Mouse (Mus musculus): ENCODE measurements around the gene Rgs9. TPM values are rescaled to one million over a fixed set of nuclear protein-coding genes. Genes with fewer than 3 reads are reported as not detected.

Gene Rgs9
- polyA plus RNA-seq, 1 experiment = 1.2 TPM

- Histone ChIP-seq H3K27me3 (ENCODE audit: control insufficient read depth, insufficient read depth, low read length) (no peaks in the 10 kb centered on the region), H3K4me3 (ENCODE audit: control insufficient read depth, insufficient read depth, low read length) (no peak overlapping the region), H3K4me1 (replicated peaks; ENCODE audit: control insufficient read depth, insufficient read depth, low read length) (no peaks in the 10 kb centered on the region), H3K27ac (ENCODE audit: control insufficient read depth, insufficient read depth, low read length) (no peak overlapping the region), H3K36me3 (ENCODE audit: control insufficient read depth, insufficient read depth, low read length) (no peaks in the 10 kb centered on the region)
- no peak for TF ChIP-seq CTCF (IDR thresholded peaks at IDR 0.05; ENCODE audit: borderline replicate concordance, control insufficient read depth, extremely low read depth, insufficient read depth, low read length, poor library complexity)
- no peak for TF ChIP-seq POLR2A (IDR thresholded peaks at IDR 0.05; ENCODE audit: control insufficient read depth, extremely low read depth, insufficient read depth, low read length, poor library complexity)
- WGBS = 86% methylated on average over 8 of the region's 8 CpGs
- no peak for DNase-seq
These were observed 60.1 kb downstream of the Rgs9 start for GRCm38 (mm10) chr11:109237796-109238195.

GRCm38 (mm10) chr11:109233627-109234026 is 64.3 kb downstream of the Rgs9 start:
- no peak for TF ChIP-seq CTCF (IDR thresholded peaks at IDR 0.05; ENCODE audit: borderline replicate concordance, control insufficient read depth, extremely low read depth, insufficient read depth, low read length, poor library complexity)
- no peak for TF ChIP-seq POLR2A (IDR thresholded peaks at IDR 0.05; ENCODE audit: control insufficient read depth, extremely low read depth, insufficient read depth, low read length, poor library complexity)
- WGBS = 73% methylated on average over 3 of the region's 3 CpGs
- no peaks in the 10 kb centered on the region for H3K27me3 ChIP-seq (ENCODE audit: control insufficient read depth, insufficient read depth, low read length)
- no peak overlapping the region for H3K27ac ChIP-seq (ENCODE audit: control insufficient read depth, insufficient read depth, low read length)
- no peak overlapping the region for H3K4me3 ChIP-seq (ENCODE audit: control insufficient read depth, insufficient read depth, low read length)
- no peaks in the 10 kb centered on the region for H3K36me3 ChIP-seq (ENCODE audit: control insufficient read depth, insufficient read depth, low read length)
- DNase-seq = no peak
- H3K4me1 ChIP-seq (replicated peaks; ENCODE audit: control insufficient read depth, insufficient read depth, low read length) = no peaks in the 10 kb centered on the region

- no peaks in the 10 kb centered on the region for H3K27me3 ChIP-seq (ENCODE audit: control insufficient read depth, insufficient read depth, low read length)
- no peak for DNase-seq
- no peak overlapping the region for H3K4me3 ChIP-seq (ENCODE audit: control insufficient read depth, insufficient read depth, low read length)
- TF ChIP-seq POLR2A (IDR thresholded peaks at IDR 0.05; ENCODE audit: control insufficient read depth, extremely low read depth, insufficient read depth, low read length, poor library complexity) (no peak), CTCF (IDR thresholded peaks at IDR 0.05; ENCODE audit: borderline replicate concordance, control insufficient read depth, extremely low read depth, insufficient read depth, low read length, poor library complexity) (no peak)
- no peaks in the 10 kb centered on the region for H3K36me3 ChIP-seq (ENCODE audit: control insufficient read depth, insufficient read depth, low read length)
- H3K4me1 ChIP-seq (replicated peaks; ENCODE audit: control insufficient read depth, insufficient read depth, low read length) = no peaks in the 10 kb centered on the region
- 89% methylated on average over 6 of the region's 6 CpGs for WGBS
- no peak overlapping the region for H3K27ac ChIP-seq (ENCODE audit: control insufficient read depth, insufficient read depth, low read length)
These were observed 65.1 kb downstream of the Rgs9 start for GRCm38 (mm10) chr11:109232811-109233210.

GRCm38 (mm10) chr11:109227139-109227538 is 70.8 kb downstream of the Rgs9 start:
- H3K4me1 ChIP-seq (replicated peaks; ENCODE audit: control insufficient read depth, insufficient read depth, low read length) = no peaks in the 10 kb centered on the region
- TF ChIP-seq POLR2A (IDR thresholded peaks at IDR 0.05; ENCODE audit: control insufficient read depth, extremely low read depth, insufficient read depth, low read length, poor library complexity) (no peak), CTCF (IDR thresholded peaks at IDR 0.05; ENCODE audit: borderline replicate concordance, control insufficient read depth, extremely low read depth, insufficient read depth, low read length, poor library complexity) (no peak)
- no peak for DNase-seq
- no peaks in the 10 kb centered on the region for H3K36me3 ChIP-seq (ENCODE audit: control insufficient read depth, insufficient read depth, low read length)
- WGBS = 91% methylated on average over 12 of the region's 12 CpGs
- H3K27ac ChIP-seq (ENCODE audit: control insufficient read depth, insufficient read depth, low read length) = no peak overlapping the region
- no peak overlapping the region for H3K4me3 ChIP-seq (ENCODE audit: control insufficient read depth, insufficient read depth, low read length)
- no peaks in the 10 kb centered on the region for H3K27me3 ChIP-seq (ENCODE audit: control insufficient read depth, insufficient read depth, low read length)

GRCm38 (mm10) chr11:109221209-109222007 is 76.5 kb downstream of the Rgs9 start:
- Histone ChIP-seq H3K4me3 (ENCODE audit: control insufficient read depth, insufficient read depth, low read length) (no peak overlapping the region), H3K4me1 (replicated peaks; ENCODE audit: control insufficient read depth, insufficient read depth, low read length) (no peaks in the 10 kb centered on the region; the same call in 1 of the 2 replicates), H3K36me3 (ENCODE audit: control insufficient read depth, insufficient read depth, low read length) (no peaks in the 10 kb centered on the region), H3K27me3 (ENCODE audit: control insufficient read depth, insufficient read depth, low read length) (no peaks in the 10 kb centered on the region), H3K27ac (ENCODE audit: control insufficient read depth, insufficient read depth, low read length) (no peak overlapping the region)
- 67% methylated on average over 4 of the region's 4 CpGs for WGBS
- DNase-seq = no peak
- no peak for TF ChIP-seq POLR2A (IDR thresholded peaks at IDR 0.05; ENCODE audit: control insufficient read depth, extremely low read depth, insufficient read depth, low read length, poor library complexity)
- no peak for TF ChIP-seq CTCF (IDR thresholded peaks at IDR 0.05; ENCODE audit: borderline replicate concordance, control insufficient read depth, extremely low read depth, insufficient read depth, low read length, poor library complexity)

- H3K4me3 ChIP-seq (ENCODE audit: control insufficient read depth, insufficient read depth, low read length) = no peak overlapping the region
- no peak overlapping the region for H3K27ac ChIP-seq (ENCODE audit: control insufficient read depth, insufficient read depth, low read length)
- 48% methylated on average over 15 of the region's 15 CpGs for WGBS
- no peaks in the 10 kb centered on the region; the same call in 1 of the 2 replicates for H3K4me1 ChIP-seq (replicated peaks; ENCODE audit: control insufficient read depth, insufficient read depth, low read length)
- DNase-seq = no peak
- H3K36me3 ChIP-seq (ENCODE audit: control insufficient read depth, insufficient read depth, low read length) = no peaks in the 10 kb centered on the region
- no peaks in the 10 kb centered on the region for H3K27me3 ChIP-seq (ENCODE audit: control insufficient read depth, insufficient read depth, low read length)
- TF ChIP-seq POLR2A (IDR thresholded peaks at IDR 0.05; ENCODE audit: control insufficient read depth, extremely low read depth, insufficient read depth, low read length, poor library complexity) = no peak
These were observed 79.1 kb downstream of the Rgs9 start for GRCm38 (mm10) chr11:109218722-109219430.

Measured in thymus, adult 2 months (tissue).